Mouse (Mus musculus): ENCODE results near the gene Spin2f. TPM values are rescaled to one million over a fixed set of nuclear protein-coding genes. Genes with fewer than 3 reads are reported as not detected.
"Not testable (repeated sequence)": the region's sequence is repeated elsewhere in the genome, so short reads cannot be mapped to it uniquely, and the experiment has no call there.

Gene Spin2f
- polyA plus RNA-seq (2014; fragmentation: Nextera tagmentation; extraction: Ambion mirVana), result not detected in 2 replicates

- H3K36me3 ChIP-seq (ENCODE audit: control insufficient read depth, insufficient read depth, low read length); H3K4me3 ChIP-seq (ENCODE audit: low read depth, low read length); H3K9me3 ChIP-seq (ENCODE audit: control insufficient read depth, low read length); ATAC-seq (ENCODE audit: low FRiP score); H3K27ac ChIP-seq (ENCODE audit: low read depth, low read length); H3K4me1 ChIP-seq (replicated peaks; ENCODE audit: control insufficient read depth, insufficient read depth, low read length); H3K27me3 ChIP-seq (ENCODE audit: control insufficient read depth, insufficient read depth, low read length); H3K4me2 ChIP-seq (replicated peaks; ENCODE audit: low read depth, low read length); DNase-seq (ENCODE audit: low spot score); H3K9ac ChIP-seq (ENCODE audit: low read depth, low read length): not testable (repeated sequence)
- 60% methylated on average over 1 of the region's 6 CpGs for WGBS
Measured at GRCm38 (mm10) chrX:31253594-31253993, at the start of gene Spin2f. Gene Spin2f, plus strand, starts transcription at chrX:31253894.

- not testable (repeated sequence) for DNase-seq (ENCODE audit: low spot score); H3K4me2 ChIP-seq (replicated peaks; ENCODE audit: low read depth, low read length); H3K4me1 ChIP-seq (replicated peaks; ENCODE audit: control insufficient read depth, insufficient read depth, low read length); H3K9ac ChIP-seq (ENCODE audit: low read depth, low read length); H3K9me3 ChIP-seq (ENCODE audit: control insufficient read depth, low read length); H3K27ac ChIP-seq (ENCODE audit: low read depth, low read length); H3K27me3 ChIP-seq (ENCODE audit: control insufficient read depth, insufficient read depth, low read length); H3K4me3 ChIP-seq (ENCODE audit: low read depth, low read length); H3K36me3 ChIP-seq (ENCODE audit: control insufficient read depth, insufficient read depth, low read length); ATAC-seq (ENCODE audit: low FRiP score)
- 88% methylated on average over 7 of the region's 7 CpGs for WGBS
Measured at GRCm38 (mm10) chrX:31212136-31212535, 41.6 kb upstream of the Spin2f start.

- not testable (repeated sequence) for ATAC-seq (ENCODE audit: low FRiP score)
- H3K9me3 ChIP-seq (ENCODE audit: control insufficient read depth, low read length), result peaks cover 11% of the 10 kb centered on the region
Measured at GRCm38 (mm10) chrX:31223536-31223935, 30.2 kb upstream of the Spin2f start.

GRCm38 (mm10) chrX:31235088-31235487, 18.6 kb upstream of the Spin2f start:
- not testable (repeated sequence) for H3K9me3 ChIP-seq (ENCODE audit: control insufficient read depth, low read length); H3K4me3 ChIP-seq (ENCODE audit: low read depth, low read length); DNase-seq (ENCODE audit: low spot score); H3K4me1 ChIP-seq (replicated peaks; ENCODE audit: control insufficient read depth, insufficient read depth, low read length); H3K9ac ChIP-seq (ENCODE audit: low read depth, low read length); H3K27ac ChIP-seq (ENCODE audit: low read depth, low read length); H3K4me2 ChIP-seq (replicated peaks; ENCODE audit: low read depth, low read length); H3K27me3 ChIP-seq (ENCODE audit: control insufficient read depth, insufficient read depth, low read length); ATAC-seq (ENCODE audit: low FRiP score); H3K36me3 ChIP-seq (ENCODE audit: control insufficient read depth, insufficient read depth, low read length)
- WGBS, result 73% methylated on average over 4 of the region's 4 CpGs

More at GRCm38 (mm10) chrX:31223536-31223935, 30.2 kb upstream of the Spin2f start:
- H3K27me3 ChIP-seq (ENCODE audit: control insufficient read depth, insufficient read depth, low read length); DNase-seq (ENCODE audit: low spot score); H3K4me2 ChIP-seq (replicated peaks; ENCODE audit: low read depth, low read length); H3K4me3 ChIP-seq (ENCODE audit: low read depth, low read length); H3K27ac ChIP-seq (ENCODE audit: low read depth, low read length); H3K36me3 ChIP-seq (ENCODE audit: control insufficient read depth, insufficient read depth, low read length); H3K4me1 ChIP-seq (replicated peaks; ENCODE audit: control insufficient read depth, insufficient read depth, low read length); H3K9ac ChIP-seq (ENCODE audit: low read depth, low read length): not testable (repeated sequence)
- 87% methylated on average over 9 of the region's 9 CpGs for WGBS

- H3K9ac ChIP-seq (ENCODE audit: low read depth, low read length), result not testable (repeated sequence)
- 89% methylated on average over 3 of the region's 3 CpGs for WGBS
Measured at GRCm38 (mm10) chrX:31241754-31242153, 11.9 kb upstream of the Spin2f start.

More at GRCm38 (mm10) chrX:31241754-31242153, 11.9 kb upstream of the Spin2f start:
- not testable (repeated sequence) for H3K4me2 ChIP-seq (replicated peaks; ENCODE audit: low read depth, low read length); H3K9me3 ChIP-seq (ENCODE audit: control insufficient read depth, low read length); ATAC-seq (ENCODE audit: low FRiP score); H3K36me3 ChIP-seq (ENCODE audit: control insufficient read depth, insufficient read depth, low read length); DNase-seq (ENCODE audit: low spot score); H3K27me3 ChIP-seq (ENCODE audit: control insufficient read depth, insufficient read depth, low read length); H3K27ac ChIP-seq (ENCODE audit: low read depth, low read length); H3K4me1 ChIP-seq (replicated peaks; ENCODE audit: control insufficient read depth, insufficient read depth, low read length); H3K4me3 ChIP-seq (ENCODE audit: low read depth, low read length)

Other genes with a start within 250 kb of the Spin2f start
- not detected in 2 replicates for gene Btbd35f29, start 136.2 kb upstream of the Spin2f start, polyA plus RNA-seq (2014; fragmentation: Nextera tagmentation; extraction: Ambion mirVana)
- gene Btbd35f26, start 82.6 kb downstream of the Spin2f start, polyA plus RNA-seq (2014; fragmentation: Nextera tagmentation; extraction: Ambion mirVana), result not detected in 2 replicates
- not detected in 2 replicates for gene Btbd35f19, start 130.0 kb downstream of the Spin2f start, polyA plus RNA-seq (2014; fragmentation: Nextera tagmentation; extraction: Ambion mirVana)

Data from hindbrain, embryonic 11.5 days (tissue).